Mouse (Mus musculus): ENCODE measurements around the gene Slc23a4. TPM values are rescaled to one million over a fixed set of nuclear protein-coding genes. Genes with fewer than 3 reads are reported as not detected.

The Slc23a4 gene
- total RNA-seq (2021), result under 1 TPM; 0.16 to 0.42 TPM
- long read RNA-seq, experiment 1, result 0 reads
- long read RNA-seq, experiment 2, result 0 reads

DNA sequence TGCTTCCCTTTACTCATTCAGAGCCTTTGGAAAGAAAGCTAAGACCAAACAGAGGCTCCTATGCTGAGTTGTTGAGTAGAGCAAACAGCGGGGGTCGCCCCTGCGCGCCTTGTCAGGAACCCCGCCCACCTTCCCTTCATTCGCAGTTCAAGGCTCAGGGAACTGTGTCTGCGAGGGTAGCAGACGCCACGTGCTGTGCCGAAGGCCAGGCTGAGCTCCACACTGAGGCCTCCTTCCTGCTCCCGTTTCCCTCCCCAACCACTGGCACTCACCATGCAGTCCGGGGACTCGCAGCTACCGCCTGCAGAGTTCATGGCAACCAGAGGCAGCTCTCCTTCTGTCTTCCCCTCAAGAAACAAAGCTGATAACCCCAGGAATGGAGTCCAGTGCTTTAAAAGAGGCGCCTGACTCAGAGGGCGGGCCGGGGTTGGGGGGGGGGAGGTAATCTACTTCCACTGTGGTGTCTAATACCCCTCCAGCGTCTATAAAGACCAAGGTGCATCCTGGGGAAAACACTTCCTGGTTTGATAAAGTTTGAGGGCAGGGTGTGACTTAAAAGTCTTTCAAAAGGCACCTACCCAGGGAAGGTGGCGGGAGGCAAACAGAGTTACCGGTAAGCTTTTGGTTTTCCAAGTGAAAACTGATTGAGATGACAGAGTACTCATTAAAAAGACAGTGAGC lies at the start of gene Slc23a4:
Gene Slc23a4, minus strand, starts transcription at position 324 of the 681 bp plus-strand sequence.
- DNase-seq (ENCODE audit: low spot score in 2 of 2), result no peak

DNA sequence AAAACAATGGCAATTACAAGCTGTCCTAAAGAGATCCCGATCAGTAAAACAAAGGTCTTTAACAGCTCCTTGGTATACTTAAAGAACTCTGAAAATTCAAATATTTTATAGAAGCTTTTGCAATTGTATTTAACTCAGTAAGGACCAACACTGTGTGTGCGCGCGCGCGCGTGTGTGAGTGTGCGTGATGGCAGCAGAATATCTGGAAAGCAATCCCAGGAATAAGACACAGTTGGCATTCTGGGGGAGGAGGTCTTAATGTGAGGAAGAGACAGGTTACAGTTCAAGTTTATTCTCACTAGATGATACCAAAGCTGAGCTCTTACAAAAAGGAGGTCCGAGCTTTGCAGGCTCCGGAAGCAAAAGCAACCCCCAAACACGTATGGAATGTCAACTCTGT lies 45.1 kb upstream of the Slc23a4 start:
- DNase-seq (ENCODE audit: low spot score in 2 of 2), result no peak

DNA sequence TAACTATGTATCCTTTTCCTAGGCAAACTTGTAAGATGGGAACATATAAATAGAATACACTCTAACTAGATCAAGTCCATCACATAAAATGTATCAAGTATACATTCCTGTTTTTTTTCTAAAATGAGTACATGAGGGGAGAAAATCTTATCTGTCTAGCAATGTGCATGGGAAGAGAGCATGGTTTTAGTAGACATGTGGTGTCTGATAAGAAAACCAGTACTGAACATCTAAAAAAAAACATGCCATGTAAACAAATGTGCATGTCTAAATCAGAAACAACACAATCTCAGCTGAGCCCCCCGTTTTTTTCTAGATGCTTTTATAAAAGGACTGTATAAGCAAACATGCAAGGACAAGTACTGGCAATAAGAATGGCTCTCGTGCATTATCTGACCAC lies 44.5 kb upstream of the Slc23a4 start:
- DNase-seq (ENCODE audit: low spot score in 2 of 2), result no peak

DNA sequence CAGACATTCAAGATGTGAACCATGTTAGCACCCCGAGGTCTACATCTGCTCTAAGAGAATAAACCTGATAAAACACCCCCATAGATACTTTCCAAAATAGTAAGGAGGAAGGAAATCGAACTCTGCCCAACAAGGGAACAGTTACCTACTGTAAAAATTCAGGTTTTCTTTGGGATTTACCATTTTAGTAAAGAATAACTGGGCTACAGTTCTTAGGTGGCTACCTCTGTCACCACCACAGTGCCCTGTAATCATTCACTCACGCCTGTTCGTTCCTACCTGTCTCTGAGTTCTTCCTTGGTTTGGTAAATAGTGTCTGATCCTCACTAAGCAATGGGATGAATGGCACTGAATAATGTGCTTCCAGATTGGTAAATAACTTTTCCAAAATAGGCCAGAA lies 42.6 kb upstream of the Slc23a4 start:
- no peak for DNase-seq (ENCODE audit: low spot score in 2 of 2)

DNA sequence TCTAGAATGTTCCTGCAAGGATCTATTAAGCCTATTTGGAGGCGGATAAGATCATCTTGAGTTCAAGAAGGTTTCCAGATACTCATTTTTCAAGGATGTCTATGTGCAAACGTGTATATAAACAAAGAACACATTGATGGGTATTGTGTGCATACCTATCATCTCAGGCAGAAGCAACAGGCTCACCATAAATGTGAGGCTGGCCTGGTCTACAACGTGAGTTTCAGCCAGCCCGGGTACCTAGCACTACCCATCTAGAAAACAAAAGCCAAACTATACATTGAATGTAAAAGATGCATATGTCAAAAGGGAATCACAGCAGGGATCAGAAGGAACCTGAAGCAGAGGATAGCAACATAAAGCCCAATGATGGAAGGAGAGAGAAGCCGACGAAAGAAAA lies 42.0 kb upstream of the Slc23a4 start:
- no peak for DNase-seq (ENCODE audit: low spot score in 2 of 2)

DNA sequence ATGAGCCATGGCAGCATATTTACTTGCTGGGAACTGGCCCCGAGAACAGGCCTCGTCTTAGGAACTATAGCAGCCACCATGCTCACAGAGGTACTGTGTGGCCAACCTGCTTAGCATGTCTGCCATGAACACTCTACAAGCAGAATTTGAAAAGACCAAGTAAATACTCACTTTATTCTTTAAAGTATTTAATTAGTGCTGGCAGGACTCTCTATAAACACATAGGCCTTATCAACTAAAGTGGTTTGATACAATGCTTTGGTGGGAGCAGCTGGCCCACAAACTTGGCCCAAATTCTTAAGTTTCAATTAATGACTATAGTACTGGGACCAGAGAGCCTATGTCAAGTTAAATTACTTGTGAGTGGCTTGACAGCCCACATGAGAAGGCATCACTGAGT lies 39.8 kb upstream of the Slc23a4 start:
- DNase-seq (ENCODE audit: low spot score in 2 of 2), result no peak

DNA sequence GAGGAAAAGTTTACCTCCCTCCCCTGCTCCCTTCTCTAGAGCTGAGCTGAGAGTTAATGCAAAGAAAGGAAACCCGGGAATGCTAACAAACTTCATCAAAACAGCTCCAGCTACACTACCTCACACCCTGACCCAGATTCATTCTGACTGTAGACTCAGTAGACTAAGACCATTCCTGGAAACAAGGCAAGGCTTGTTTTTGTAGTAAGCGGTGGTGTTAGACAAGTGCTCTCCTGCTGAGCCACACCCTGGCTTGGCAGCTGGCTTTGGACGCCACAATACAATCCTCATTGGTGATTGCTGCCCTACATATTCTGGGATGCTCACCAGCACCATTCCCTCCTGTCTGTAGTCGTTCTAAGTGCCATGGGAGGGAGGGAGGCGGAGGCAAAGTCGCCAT lies 39.1 kb upstream of the Slc23a4 start:
- no peak for DNase-seq (ENCODE audit: low spot score in 2 of 2)

DNA sequence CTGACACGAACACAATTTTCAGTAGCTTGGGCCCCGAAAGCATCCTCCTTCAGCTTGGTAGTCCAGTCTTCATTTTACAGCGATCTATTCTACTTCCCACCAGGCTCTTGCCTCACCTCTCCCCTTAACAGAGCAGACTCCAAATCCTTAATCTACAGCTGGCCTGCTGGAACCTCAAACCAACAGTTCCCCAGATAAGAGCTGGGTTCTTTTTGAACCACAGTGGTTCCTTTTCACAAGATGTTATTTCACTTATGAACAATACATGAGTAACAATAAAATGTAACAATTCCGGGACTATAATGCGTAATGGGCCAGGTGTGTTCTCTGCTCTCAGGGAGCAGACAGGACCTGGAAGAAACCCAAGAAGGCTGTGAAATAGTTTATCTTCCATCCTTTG lies 28.4 kb upstream of the Slc23a4 start:
- no peak for DNase-seq (ENCODE audit: low spot score in 2 of 2)

DNA sequence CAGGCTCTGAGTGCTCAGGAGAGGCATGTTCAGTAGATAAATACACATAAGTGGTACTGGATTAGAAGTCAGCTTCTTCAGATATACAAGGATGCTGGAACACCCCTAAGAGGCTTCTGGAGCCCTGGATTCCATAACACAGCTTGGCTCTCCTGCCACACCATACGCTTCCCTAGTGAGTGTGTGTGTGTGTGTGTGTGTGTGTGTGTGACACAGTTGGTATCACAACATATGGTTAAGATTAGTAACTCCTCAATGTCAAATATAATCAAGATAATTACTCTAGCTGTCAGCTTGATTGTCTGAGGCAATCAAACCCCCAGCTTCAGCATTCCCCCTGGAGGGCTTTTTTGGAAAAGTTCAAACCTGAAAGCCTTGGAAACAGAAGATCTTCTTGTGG lies 23.7 kb upstream of the Slc23a4 start:
- DNase-seq (ENCODE audit: low spot score in 2 of 2), result no peak

DNA sequence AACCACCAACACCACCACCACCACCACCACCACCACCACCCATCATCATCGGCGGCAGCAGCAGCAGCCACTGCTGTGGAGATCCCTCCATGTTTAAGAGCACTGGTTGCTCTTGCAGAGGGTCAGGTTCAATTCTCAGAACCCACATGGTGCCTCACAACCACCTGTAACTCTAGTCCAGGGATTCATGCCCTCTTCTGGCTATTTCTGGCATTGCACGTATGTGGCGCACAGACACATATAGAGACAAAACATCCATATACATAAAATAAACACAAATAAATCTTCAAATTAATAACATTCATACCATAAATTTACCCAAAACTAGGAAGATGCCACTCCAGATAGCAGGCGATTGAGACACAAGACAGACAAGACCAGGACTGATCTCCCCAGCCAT lies 22.5 kb upstream of the Slc23a4 start:
- no peak for DNase-seq (ENCODE audit: low spot score in 2 of 2)

DNA sequence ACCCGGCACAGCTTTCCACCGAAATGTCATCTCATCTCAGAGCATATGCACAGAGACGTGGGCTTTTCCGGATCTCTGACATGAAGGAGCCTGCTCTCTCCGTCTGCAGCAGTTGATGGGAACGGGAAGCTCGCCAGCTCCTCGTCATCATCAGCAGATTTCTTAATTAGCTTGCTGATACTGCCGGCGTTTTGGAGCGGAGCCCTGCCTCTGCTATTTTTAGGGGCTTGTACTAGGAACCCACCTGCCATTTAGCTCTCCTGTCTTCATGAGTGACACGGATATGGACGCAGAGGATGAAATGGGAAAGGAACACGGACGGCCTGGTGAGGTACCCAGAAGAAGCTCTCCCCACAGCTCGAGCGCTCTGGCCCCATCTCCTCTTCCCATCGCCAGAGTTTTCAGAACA lies 14.1 kb upstream of the Slc23a4 start:
- no peak for DNase-seq (ENCODE audit: low spot score in 2 of 2)

DNA sequence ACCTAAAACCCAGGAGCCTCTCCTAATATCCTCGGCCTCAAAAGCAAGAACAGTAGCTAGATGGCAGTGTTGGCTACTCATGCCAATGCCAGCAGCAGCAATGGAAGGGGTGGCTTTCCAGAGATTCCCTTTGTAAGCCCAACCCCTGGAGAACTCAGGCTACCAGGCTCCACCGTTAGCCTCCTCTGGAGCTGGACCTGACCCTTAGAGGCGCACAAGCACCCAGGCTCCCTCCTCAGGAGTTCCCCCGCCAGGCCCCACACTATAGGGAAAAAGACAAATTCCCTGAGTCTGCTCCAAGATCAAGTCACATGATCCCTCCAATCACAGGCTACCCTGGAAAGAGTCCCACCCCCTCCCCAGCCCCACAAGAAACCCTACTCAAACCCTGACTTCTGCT lies 10.9 kb upstream of the Slc23a4 start:
- DNase-seq (ENCODE audit: low spot score in 2 of 2), result no peak

DNA sequence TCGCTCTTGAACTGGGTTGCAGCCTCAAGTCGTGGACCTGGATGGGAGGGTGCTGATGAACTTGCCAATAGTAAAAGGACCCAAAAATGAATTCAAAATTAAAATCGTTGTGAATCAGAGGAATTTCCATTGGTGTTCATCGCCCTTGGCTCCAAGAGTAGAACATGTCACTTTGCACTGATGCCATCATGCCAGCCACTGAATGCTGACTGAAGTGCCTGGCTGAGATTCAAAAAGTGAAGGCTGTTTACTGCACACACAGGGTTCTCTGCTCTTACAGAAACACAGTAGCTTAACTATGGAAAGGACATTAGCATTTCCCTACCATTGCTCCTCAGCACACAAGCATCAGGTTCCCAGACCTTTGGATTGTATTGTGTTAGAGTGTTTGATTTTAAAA lies 8.3 kb upstream of the Slc23a4 start:
- no peak for DNase-seq (ENCODE audit: low spot score in 2 of 2)

DNA sequence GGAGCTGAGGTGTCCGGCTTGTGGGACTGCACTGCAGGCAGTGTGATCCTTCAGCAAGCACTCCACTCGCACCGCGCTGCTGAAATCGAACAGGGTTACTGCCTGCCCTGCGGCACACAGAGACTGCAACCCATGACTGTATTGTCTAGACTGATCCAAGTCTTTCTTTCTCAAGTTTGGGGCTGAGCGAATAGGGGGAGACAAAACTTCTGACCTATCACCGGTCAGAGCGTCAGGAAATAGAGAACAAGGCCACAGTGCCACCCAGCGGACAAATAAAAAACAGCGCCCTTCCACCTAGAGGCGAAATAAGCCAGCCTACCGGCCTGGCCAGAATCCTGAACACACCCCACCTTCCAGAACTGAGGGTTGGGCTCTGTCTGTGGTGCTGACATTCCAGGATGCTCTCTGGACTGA lies 7.1 kb upstream of the Slc23a4 start:
- peak; percentile 76 to 84 for DNase-seq (ENCODE audit: low spot score in 2 of 2)

DNA sequence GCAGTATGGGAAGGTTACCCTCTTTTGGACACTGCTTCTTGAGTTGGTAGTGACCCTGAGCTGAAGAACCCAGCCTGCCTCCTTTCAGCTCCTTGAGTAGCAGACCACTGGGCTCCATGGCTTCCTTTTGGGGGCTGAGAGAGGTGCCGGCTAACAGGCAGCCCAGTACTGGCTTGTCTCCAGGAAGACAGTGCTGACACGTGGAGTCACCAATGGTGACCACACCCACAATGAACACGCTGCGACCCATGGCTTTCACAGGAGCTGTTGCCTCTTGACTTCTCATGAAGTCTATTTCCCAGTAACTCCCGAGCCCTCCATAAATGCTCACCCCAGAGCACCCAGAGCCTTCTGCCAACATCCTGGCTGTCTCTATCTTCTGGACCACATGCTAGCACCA lies 6.5 kb upstream of the Slc23a4 start:
- no peak for DNase-seq (ENCODE audit: low spot score in 2 of 2)

DNA sequence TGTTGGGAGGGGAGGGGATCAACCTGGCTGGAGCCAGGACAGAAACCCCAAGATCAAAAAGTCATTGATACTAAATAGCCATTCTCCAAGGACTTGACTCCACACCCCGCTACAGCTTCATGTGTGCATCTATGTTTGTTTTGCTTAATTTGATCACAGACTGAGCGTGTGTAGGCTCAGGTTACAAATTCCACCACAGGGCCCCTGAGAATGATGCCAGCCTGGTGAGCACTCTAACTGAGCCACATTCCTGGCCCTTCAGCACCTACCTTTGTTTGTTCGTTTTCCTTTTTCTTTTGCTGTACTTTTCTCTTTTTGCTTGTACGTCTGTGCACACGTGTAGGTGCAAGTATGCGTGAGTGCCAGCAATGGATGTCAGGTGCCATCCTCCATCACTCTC lies 1.1 kb upstream of the Slc23a4 start:
- no peak for DNase-seq (ENCODE audit: low spot score in 2 of 2)

DNA sequence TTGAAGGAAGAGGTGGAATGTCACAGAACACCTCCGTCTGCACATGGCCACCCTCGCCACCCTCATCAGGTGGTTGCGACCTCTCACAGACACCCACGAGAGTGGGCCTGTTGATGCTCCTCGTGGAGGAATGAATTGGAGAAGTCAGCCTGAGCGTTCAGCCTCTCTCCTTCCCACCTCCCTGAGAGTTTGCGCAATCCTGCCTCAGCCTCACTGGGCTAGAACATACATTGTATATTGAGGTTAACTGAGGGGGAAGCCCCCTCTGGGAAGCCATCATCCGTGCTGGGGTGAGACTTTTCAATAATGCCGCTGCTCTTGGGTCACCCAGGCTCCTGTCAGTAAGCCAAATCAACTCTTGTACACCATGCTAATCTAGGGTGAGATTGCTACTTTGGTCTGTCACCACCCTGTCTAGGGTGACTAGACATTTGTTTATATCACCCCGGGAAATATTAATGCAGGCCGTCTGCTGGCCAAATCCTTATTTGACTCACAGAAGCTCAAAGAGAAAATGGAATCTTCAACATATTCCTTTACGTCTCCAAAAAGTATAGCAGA lies 1.0 kb downstream of the Slc23a4 start:
- no peak for DNase-seq (ENCODE audit: low spot score in 2 of 2)

DNA sequence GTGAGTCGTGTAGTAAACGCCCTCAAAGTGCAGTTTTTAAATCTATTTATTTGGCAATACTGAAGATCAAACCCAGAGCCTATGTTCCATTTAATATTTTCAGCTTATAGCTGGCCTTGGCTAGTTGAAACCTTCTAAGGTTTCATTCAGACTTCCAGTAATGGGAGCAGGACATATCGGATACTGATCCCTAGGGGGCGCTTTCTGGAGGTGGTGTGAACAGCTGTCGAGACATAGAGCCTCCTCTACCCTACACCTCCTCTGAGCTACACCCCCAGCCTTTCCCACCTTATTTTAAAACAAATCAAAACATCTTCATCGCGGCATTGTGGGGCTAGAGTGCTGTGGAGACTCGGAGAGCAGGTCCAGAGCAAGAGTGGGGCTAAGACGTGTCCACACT lies 7.5 kb downstream of the Slc23a4 start:
- no peak for DNase-seq (ENCODE audit: low spot score in 2 of 2)

DNA sequence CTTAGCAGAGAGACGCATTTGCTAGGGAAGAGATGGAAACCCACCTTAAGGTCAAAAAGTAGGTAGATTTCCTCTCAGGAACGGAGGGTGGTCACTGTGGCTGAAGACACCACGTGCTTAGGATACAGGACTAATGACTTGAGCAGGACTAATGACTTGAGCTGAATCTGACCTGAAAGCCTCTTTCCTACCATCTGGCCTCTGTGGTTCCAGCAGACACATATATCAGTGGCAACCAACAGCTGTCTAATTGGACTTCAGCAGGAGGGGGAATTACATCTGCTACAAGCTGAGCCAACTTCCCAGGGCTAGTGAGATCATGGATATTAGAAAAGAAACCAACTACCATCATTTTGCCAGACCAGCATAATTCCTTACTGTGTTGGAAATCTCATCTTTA lies 8.9 kb downstream of the Slc23a4 start:
- DNase-seq (ENCODE audit: low spot score in 2 of 2), result no peak

DNA sequence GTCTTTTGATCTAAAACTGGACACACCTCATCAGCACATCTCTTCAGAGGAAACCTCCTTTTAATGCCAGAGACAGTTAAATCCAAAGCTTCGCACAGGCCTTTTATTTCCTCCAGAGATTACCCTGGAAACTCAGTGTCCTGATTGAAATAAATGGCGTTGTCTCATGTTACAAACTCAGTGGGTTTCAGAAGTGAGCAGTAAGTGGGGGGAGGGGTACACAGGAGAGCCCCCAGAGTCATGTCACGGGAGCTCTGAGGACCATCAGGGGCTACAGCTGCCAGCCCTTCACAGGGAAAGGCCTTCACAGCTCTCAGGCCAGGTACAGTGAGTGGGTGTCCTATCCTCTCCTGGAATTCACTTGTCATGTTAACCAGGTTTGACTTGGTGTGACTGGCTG lies 17.0 kb downstream of the Slc23a4 start:
- DNase-seq (ENCODE audit: low spot score in 2 of 2), result no peak

DNA sequence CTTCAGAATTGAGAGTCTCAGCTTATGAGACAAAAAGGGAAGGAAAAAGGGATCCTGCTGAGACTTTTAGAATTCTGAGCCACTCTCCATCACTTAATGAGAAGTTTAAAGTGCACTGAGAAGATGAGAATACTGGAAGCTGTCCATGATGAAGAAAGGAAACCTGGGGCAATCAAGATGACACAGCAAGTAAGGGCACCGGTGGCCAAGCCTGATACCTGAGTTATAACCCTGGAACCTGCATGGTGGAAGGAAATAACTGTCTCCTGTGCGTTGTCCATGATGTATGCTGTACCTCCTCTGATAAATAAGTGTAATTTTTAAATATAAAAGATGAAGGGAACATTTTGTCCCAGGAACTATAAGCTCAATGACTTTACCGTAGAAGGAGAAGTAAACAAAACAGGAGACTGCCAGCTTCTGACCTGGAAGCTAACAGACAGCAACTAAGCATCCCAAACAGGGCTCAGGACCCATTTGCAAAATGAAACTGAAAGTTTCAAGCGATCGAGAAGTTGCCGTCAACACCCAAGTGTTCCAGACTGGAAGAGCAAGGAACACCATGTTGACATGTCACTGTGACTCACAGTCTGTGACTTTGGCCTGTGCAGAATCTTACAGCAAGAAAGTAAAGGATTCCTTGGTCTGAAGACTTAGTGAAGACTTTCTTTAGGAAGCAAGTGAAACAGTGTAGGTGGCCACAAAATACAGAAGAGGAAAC lies 22.2 kb downstream of the Slc23a4 start:
- DNase-seq (ENCODE audit: low spot score in 2 of 2), result no peak

DNA sequence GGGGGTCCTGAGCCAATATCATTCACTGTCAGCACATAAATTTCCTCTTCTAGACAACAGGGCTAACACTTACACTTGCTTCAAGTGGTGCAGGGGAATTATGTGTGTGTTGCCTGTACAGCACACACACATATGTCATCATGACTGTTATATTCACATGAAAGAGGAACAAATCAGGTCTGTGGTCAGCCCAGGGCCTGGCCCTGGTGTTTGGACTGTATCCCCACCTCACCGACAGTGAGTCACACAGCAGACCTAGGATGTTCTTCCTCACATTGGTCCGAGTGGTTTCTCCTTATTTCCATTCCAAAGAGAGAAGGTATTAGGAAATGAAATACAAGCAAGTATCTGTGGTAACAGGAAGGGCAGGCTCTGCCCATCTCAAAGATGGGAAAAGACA lies 23.7 kb downstream of the Slc23a4 start:
- no peak for DNase-seq (ENCODE audit: low spot score in 2 of 2)

DNA sequence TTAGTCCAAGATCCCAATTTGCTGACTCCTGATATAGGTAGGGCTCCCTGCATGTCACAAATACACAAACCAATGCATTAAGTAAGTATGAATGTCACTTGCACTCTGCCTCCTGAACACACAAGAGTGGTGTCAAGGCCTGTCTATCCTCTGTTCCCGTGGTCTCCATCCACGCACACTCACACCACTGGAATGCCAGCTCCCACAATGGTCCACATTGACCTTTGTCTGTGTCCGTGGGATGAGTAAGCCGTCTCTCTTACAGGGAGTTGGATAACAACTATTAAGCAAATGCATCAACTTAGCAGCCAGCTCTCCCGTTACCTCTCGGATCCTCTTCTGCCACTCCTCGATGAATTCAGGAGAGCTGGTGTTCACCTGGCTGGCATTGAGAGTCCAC lies 29.1 kb downstream of the Slc23a4 start:
- DNase-seq (ENCODE audit: low spot score in 2 of 2), result no peak
